Mouse (Mus musculus) adrenal gland, adult 18-20 months (tissue): ENCODE results near the gene Arhgef18. TPM values are rescaled to one million over a fixed set of nuclear protein-coding genes. Genes with fewer than 3 reads are reported as not detected.

Experiments
- DNase-seq, 2 experiments: peaks; one replicate each; pipeline ENCODE4 v3.0.0; 2021 to 2022; ENCODE audit warnings: low spot score in 2 of 2
- total RNA-seq, 2 experiments: library from RNA; stranded (reverse); gene quantifications; 1 replicate in 1 of 2; 2 replicates in 1 of 2; pipeline ENCODE4 v1.2.3; 2021

Gene Arhgef18
- total RNA-seq, 2 experiments from 2014 or later = 31.0 to 34.2 TPM

DNA sequence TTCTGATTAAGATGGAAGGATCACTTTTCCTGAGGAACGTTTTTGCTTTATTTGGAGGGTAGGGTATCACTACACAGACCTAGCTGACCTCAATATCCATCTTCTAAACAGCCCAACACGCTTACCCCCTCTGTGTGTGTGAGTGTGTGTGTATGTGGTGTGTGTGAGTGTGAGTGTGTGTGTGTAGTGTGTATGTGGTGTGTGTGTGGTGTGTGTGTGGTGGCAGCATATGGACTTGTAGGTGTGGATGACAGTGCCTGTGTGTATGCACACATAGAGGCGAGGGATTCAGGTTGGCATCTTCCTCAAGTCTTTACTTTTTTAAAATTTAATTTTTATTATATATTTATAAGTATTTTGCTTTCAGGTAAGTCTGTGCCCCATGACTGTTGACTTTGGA, 105.8 kb downstream of the Arhgef18 start:
- no peak for DNase-seq

GRCm38 (mm10) chr8:3499751-3500150, 106.9 kb downstream of the Arhgef18 start:
- DNase-seq = no peak

- peak; percentile 97 to 98 for DNase-seq
These were observed 107.7 kb downstream of the Arhgef18 start, which contains the start of gene Mcoln1 for GRCm38 (mm10) chr8:3500235-3501090. TSS of gene Mcoln1 (plus strand) at chr8:3500457.

GRCm38 (mm10) chr8:3502217-3502616, 109.4 kb downstream of the Arhgef18 start:
- no peak for DNase-seq

Other genes with a start within 250 kb of the Arhgef18 start
- 100 to 1,000 TPM; 121 to 156 TPM for gene Insr, start 113.4 kb upstream of the Arhgef18 start, total RNA-seq
- under 1 TPM in 1 of 2 experiments, not detected in 1; 0.38 TPM for gene A430078G23Rik, start 39.6 kb upstream of the Arhgef18 start, total RNA-seq
- gene Pex11g, start 74.7 kb downstream of the Arhgef18 start, total RNA-seq = 1 to 10 TPM; 5.9 to 9.8 TPM
- gene Tex45, start 77.9 kb downstream of the Arhgef18 start, total RNA-seq = not detected
- gene Zfp358, start 100.1 kb downstream of the Arhgef18 start, total RNA-seq = 10 to 100 TPM; 17.5 to 20.5 TPM
- 10 to 100 TPM; 40.9 to 42.8 TPM for gene Mcoln1, start 107.5 kb downstream of the Arhgef18 start, total RNA-seq
- gene Pnpla6, start 122.4 kb downstream of the Arhgef18 start, total RNA-seq = 10 to 100 TPM; 37.4 to 40.7 TPM
- under 1 TPM in 1 of 2 experiments, not detected in 1; 0.38 TPM for gene C330021F23Rik, start 175.0 kb downstream of the Arhgef18 start, total RNA-seq
- 1 to 10 TPM; 4.1 to 8.0 TPM for gene Camsap3, start 194.3 kb downstream of the Arhgef18 start, total RNA-seq
- 10 to 100 TPM; 34.1 to 39.1 TPM for gene Xab2, start 228.3 kb downstream of the Arhgef18 start, total RNA-seq
- 100 to 1,000 TPM; 117 to 148 TPM for gene Pet100, start 228.5 kb downstream of the Arhgef18 start, total RNA-seq
- not detected for gene Pcp2, start 232.5 kb downstream of the Arhgef18 start, total RNA-seq
- gene Stxbp2, start 237.9 kb downstream of the Arhgef18 start, total RNA-seq = 10 to 100 TPM; 87.5 to 98.8 TPM